Mouse (Mus musculus) spleen, adult 2 months (tissue): ENCODE data around the gene Hsph1. TPM values are rescaled to one million over a fixed set of nuclear protein-coding genes. Genes with fewer than 3 reads are reported as not detected.

Experiments
- DNase-seq, 2 experiments: peaks; one replicate each; pipeline versions ENCODE4 v3.0.0 to v3.0.0-alpha.2; 2012 to 2021; ENCODE audit warnings: low spot score in 2 of 2, low read depth in 1 of 2
- H3K27ac ChIP-seq: fragments of 200-500 bp; 2 replicates; pipeline ENCODE4 v1.5.1; 2012; ENCODE audit warnings: low read length, inconsistent platforms; ENCODE audit not compliant: insufficient read depth
- H3K27me3 ChIP-seq: fragments of 200-500 bp; 2 replicates; pipeline ENCODE4 v1.6.1; 2012; ENCODE audit warnings: mild to moderate bottlenecking, moderate library complexity, low read length, inconsistent platforms; ENCODE audit not compliant: control insufficient read depth, insufficient read depth
- H3K36me3 ChIP-seq: fragments of 200-500 bp; 2 replicates; pipeline ENCODE4 v1.6.1; 2012; ENCODE audit warnings: mild to moderate bottlenecking, low read length, inconsistent platforms; ENCODE audit not compliant: control insufficient read depth, insufficient read depth
- H3K4me1 ChIP-seq: fragments of 200-500 bp; 2 replicates; pipeline ENCODE4 v1.6.1; 2011; ENCODE audit warnings: inconsistent platforms; ENCODE audit not compliant: control insufficient read depth, insufficient read depth, insufficient read length
- H3K4me3 ChIP-seq: fragments of 200-500 bp; 2 replicates; pipeline ENCODE4 v1.5.1; 2011; ENCODE audit warnings: mild to moderate bottlenecking, inconsistent platforms; ENCODE audit not compliant: insufficient read depth, insufficient read length; ENCODE audit errors: extremely low read depth
- CTCF ChIP-seq: fragments of 200-500 bp; IDR thresholded peaks from 2 replicates; pipeline ENCODE4 v1.5.1; 2011; ENCODE audit warnings: mild to moderate bottlenecking, inconsistent platforms; ENCODE audit not compliant: insufficient read depth, insufficient read length, insufficient replicate concordance; ENCODE audit errors: extremely low read depth
- POLR2A ChIP-seq: fragments of 200-500 bp; IDR thresholded peaks from 2 replicates; pipeline ENCODE4 v1.6.1; 2011; ENCODE audit warnings: low read depth, low read length, inconsistent platforms
- WGBS: fragments of 180-500 bp; shearing (Covaris S2); methylation state at CpG from one replicate; pipeline ENCODE4 v1.1.7; 2018; 5-methylcytosine and 5-hydroxymethylcytosine counted together
- polyA plus RNA-seq: library from polyadenylated mRNA; depleted of rRNA; stranded (reverse); fragments of >200 nt; gene quantifications from 2 replicates; pipeline ENCODE4 v1.2.3, GENCODE M21; 2012; rRNA removed

Gene Hsph1
- polyA plus RNA-seq, 1 experiment: 9.5 TPM

- no peaks in the 10 kb centered on the region for H3K36me3 ChIP-seq
- H3K4me3 ChIP-seq: no peak overlapping the region
- TF ChIP-seq CTCF (no peak), POLR2A (no peak)
- no peak for DNase-seq
- H3K4me1 ChIP-seq: no peaks in the 10 kb centered on the region
- H3K27me3 ChIP-seq: no peaks in the 10 kb centered on the region
- no peak overlapping the region for H3K27ac ChIP-seq
- 42% methylated on average over 5 of the region's 5 CpGs for WGBS
Observed at GRCm38 (mm10) chr5:149582642-149583262, 53.4 kb downstream of the Hsph1 start.

- TF ChIP-seq POLR2A (no peak), CTCF (no peak)
- WGBS: 55% methylated on average over 10 of the region's 10 CpGs
- DNase-seq: no peak
Observed at GRCm38 (mm10) chr5:149577449-149577848, 58.7 kb downstream of the Hsph1 start.

GRCm38 (mm10) chr5:149576977-149577376 is 59.2 kb downstream of the Hsph1 start:
- Histone ChIP-seq H3K4me1 (no peaks in the 10 kb centered on the region), H3K27ac (no peak overlapping the region), H3K4me3 (no peak overlapping the region), H3K27me3 (no peaks in the 10 kb centered on the region), H3K36me3 (no peaks in the 10 kb centered on the region)
- 74% methylated on average over 10 of the region's 10 CpGs for WGBS
- no peak for DNase-seq
- TF ChIP-seq CTCF (no peak), POLR2A (no peak)

More at GRCm38 (mm10) chr5:149577449-149577848, 58.7 kb downstream of the Hsph1 start:
- no peaks in the 10 kb centered on the region for H3K27me3 ChIP-seq
- H3K4me1 ChIP-seq: no peaks in the 10 kb centered on the region
- no peak overlapping the region for H3K27ac ChIP-seq
- H3K4me3 ChIP-seq: no peak overlapping the region
- no peaks in the 10 kb centered on the region for H3K36me3 ChIP-seq

- WGBS: 88% methylated on average over 13 of the region's 13 CpGs
- DNase-seq: no peak
- H3K27me3 ChIP-seq: no peaks in the 10 kb centered on the region
Observed at GRCm38 (mm10) chr5:149568993-149569392, 67.2 kb downstream of the Hsph1 start.

GRCm38 (mm10) chr5:149566957-149567356 is 69.2 kb downstream of the Hsph1 start:
- 86% methylated on average over 5 of the region's 5 CpGs for WGBS
- Histone ChIP-seq H3K4me1 (no peaks in the 10 kb centered on the region), H3K36me3 (no peaks in the 10 kb centered on the region), H3K27me3 (no peaks in the 10 kb centered on the region), H3K4me3 (no peak overlapping the region), H3K27ac (no peak overlapping the region)
- TF ChIP-seq CTCF: no peak
- TF ChIP-seq POLR2A: no peak
- DNase-seq: no peak

More at GRCm38 (mm10) chr5:149568993-149569392, 67.2 kb downstream of the Hsph1 start:
- Histone ChIP-seq H3K36me3 (no peaks in the 10 kb centered on the region), H3K4me3 (no peak overlapping the region), H3K4me1 (no peaks in the 10 kb centered on the region), H3K27ac (no peak overlapping the region)
- TF ChIP-seq POLR2A (no peak), CTCF (no peak)

GRCm38 (mm10) chr5:149566026-149566425 is 70.2 kb downstream of the Hsph1 start:
- WGBS: 74% methylated on average over 11 of the region's 11 CpGs
- H3K4me1 ChIP-seq: no peaks in the 10 kb centered on the region
- H3K27ac ChIP-seq: no peak overlapping the region
- TF ChIP-seq CTCF (no peak), POLR2A (no peak)
- H3K27me3 ChIP-seq: no peaks in the 10 kb centered on the region
- no peak for DNase-seq
- H3K4me3 ChIP-seq: no peak overlapping the region
- H3K36me3 ChIP-seq: no peaks in the 10 kb centered on the region

Other genes starting within 250 kb of the Hsph1 start
- gene Medag, start 224.6 kb downstream of the Hsph1 start, polyA plus RNA-seq: 0.57 and 1.1 TPM in 2 replicates
- gene Tex26, start 196.7 kb downstream of the Hsph1 start, polyA plus RNA-seq: not detected in 2 replicates
- 0.40 and 0.49 TPM in 2 replicates for gene Wdr95, start 107.7 kb downstream of the Hsph1 start, polyA plus RNA-seq
- gene B3glct, start 41.9 kb upstream of the Hsph1 start, polyA plus RNA-seq: 2.2 and 2.3 TPM in 2 replicates